Mouse (Mus musculus): ENCODE data around the gene Galns. TPM values are rescaled to one million over a fixed set of nuclear protein-coding genes. Genes with fewer than 3 reads are reported as not detected.

The Galns gene
- polyA plus RNA-seq, 1 experiment from 2014 or later, result 6.9 TPM

DNA sequence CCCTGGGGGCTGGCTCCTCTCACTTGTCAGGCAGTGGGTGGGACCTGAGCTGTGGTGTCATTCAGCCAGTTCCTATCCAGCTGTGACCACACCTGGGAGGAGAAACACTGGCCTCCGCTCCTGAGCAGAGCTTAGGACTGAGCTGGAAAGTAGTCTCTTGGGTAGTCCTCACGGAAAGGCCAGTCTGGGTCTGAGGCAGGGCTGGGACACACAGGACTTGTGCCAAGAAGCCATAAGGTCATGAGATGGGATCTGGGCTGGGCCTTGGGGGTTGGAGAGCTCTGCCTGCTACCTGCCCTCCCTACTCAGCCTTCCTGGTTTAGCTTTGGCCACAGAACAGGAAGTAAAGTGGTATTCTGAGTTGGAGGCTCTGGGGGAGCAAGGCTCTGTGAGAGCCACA is 15.6 kb upstream of the Galns start:
- H3K36me3 ChIP-seq (replicated peaks; ENCODE audit: insufficient read depth, low read length), result no peaks in the 10 kb centered on the region
- no peak overlapping the region for H3K4me2 ChIP-seq (ENCODE audit: low read depth, low read length)
- no peaks in the 10 kb centered on the region for H3K4me1 ChIP-seq (ENCODE audit: insufficient read depth)
- no peak overlapping the region for H3K27ac ChIP-seq (ENCODE audit: low read depth)
- no peak overlapping the region for H3K9ac ChIP-seq (replicated peaks)
- 79% methylated on average over 2 of the region's 2 CpGs for WGBS (ENCODE audit: insufficient replicate concordance)
- TF ChIP-seq EP300 (IDR thresholded peaks at IDR 0.05; ENCODE audit: low read depth) (no peak), CTCF (IDR thresholded peaks at IDR 0.05; ENCODE audit: low read depth) (no peak)
- H3K9me3 ChIP-seq (ENCODE audit: low read length), result no peaks in the 10 kb centered on the region
- H3K4me3 ChIP-seq (ENCODE audit: low read depth, low read length), result no peak overlapping the region
- no peak for DNase-seq
- ATAC-seq, result no peak
- no peaks in the 10 kb centered on the region for H3K27me3 ChIP-seq (ENCODE audit: insufficient read depth, low read length)

DNA sequence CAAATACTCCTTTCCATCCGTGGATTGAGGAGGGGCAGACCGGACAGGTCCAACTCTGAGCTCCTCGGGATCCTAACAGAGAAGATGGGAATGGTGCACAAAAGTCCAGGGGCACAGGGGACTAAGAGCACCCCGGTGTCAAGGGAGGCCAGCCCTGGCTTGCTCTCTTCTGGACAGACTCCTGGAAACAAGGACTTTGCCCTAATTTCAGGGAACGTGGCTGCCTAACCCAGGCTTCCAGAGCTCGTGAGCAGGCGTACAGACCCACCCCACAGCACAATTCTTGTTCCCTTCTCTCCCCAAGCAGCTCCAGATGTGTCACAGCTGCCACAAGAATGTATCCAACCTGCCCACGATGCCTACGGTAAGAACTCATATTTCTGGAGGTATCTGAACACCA is 14.5 kb upstream of the Galns start:
- Histone ChIP-seq H3K9ac (replicated peaks) (no peak overlapping the region), H3K4me3 (ENCODE audit: low read depth, low read length) (no peak overlapping the region), H3K4me1 (ENCODE audit: insufficient read depth) (no peaks in the 10 kb centered on the region), H3K9me3 (ENCODE audit: low read length) (no peaks in the 10 kb centered on the region), H3K27me3 (ENCODE audit: insufficient read depth, low read length) (no peaks in the 10 kb centered on the region), H3K27ac (ENCODE audit: low read depth) (no peak overlapping the region), H3K36me3 (replicated peaks; ENCODE audit: insufficient read depth, low read length) (no peaks in the 10 kb centered on the region), H3K4me2 (ENCODE audit: low read depth, low read length) (no peak overlapping the region)
- WGBS (ENCODE audit: insufficient replicate concordance), result 71% methylated on average over 9 of the region's 9 CpGs
- DNase-seq, result no peak
- no peak for ATAC-seq
- TF ChIP-seq EP300 (IDR thresholded peaks at IDR 0.05; ENCODE audit: low read depth) (no peak), CTCF (IDR thresholded peaks at IDR 0.05; ENCODE audit: low read depth) (no peak)

GRCm38 (mm10) chr8:122624653-122625052 is 13.4 kb upstream of the Galns start:
- Histone ChIP-seq H3K4me2 (ENCODE audit: low read depth, low read length) (no peak overlapping the region), H3K4me1 (ENCODE audit: insufficient read depth) (no peaks in the 10 kb centered on the region), H3K4me3 (ENCODE audit: low read depth, low read length) (no peak overlapping the region), H3K27ac (ENCODE audit: low read depth) (no peak overlapping the region), H3K9ac (replicated peaks) (no peak overlapping the region), H3K9me3 (ENCODE audit: low read length) (no peaks in the 10 kb centered on the region), H3K27me3 (ENCODE audit: insufficient read depth, low read length) (no peaks in the 10 kb centered on the region), H3K36me3 (replicated peaks; ENCODE audit: insufficient read depth, low read length) (no peaks in the 10 kb centered on the region)
- ATAC-seq (no peak), DNase-seq (no peak)
- TF ChIP-seq EP300 (IDR thresholded peaks at IDR 0.05; ENCODE audit: low read depth), result no peak
- peak; percentile 39 for TF ChIP-seq CTCF (IDR thresholded peaks at IDR 0.05; ENCODE audit: low read depth)
- 67% methylated on average over 5 of the region's 5 CpGs for WGBS (ENCODE audit: insufficient replicate concordance)

- Histone ChIP-seq H3K4me2 (ENCODE audit: low read depth, low read length) (no peak overlapping the region), H3K27ac (ENCODE audit: low read depth) (no peak overlapping the region), H3K27me3 (ENCODE audit: insufficient read depth, low read length) (no peaks in the 10 kb centered on the region), H3K9me3 (ENCODE audit: low read length) (no peaks in the 10 kb centered on the region), H3K4me1 (ENCODE audit: insufficient read depth) (no peaks in the 10 kb centered on the region), H3K4me3 (ENCODE audit: low read depth, low read length) (no peak overlapping the region), H3K36me3 (replicated peaks; ENCODE audit: insufficient read depth, low read length) (no peaks in the 10 kb centered on the region), H3K9ac (replicated peaks) (no peak overlapping the region)
- 82% methylated on average over 17 of the region's 17 CpGs for WGBS (ENCODE audit: insufficient replicate concordance)
- DNase-seq, result no peak
- TF ChIP-seq CTCF (IDR thresholded peaks at IDR 0.05; ENCODE audit: low read depth), result no peak
- no peak for TF ChIP-seq EP300 (IDR thresholded peaks at IDR 0.05; ENCODE audit: low read depth)
- ATAC-seq, result no peak
These were observed 12.8 kb upstream of the Galns start for GRCm38 (mm10) chr8:122623844-122624642.

DNA sequence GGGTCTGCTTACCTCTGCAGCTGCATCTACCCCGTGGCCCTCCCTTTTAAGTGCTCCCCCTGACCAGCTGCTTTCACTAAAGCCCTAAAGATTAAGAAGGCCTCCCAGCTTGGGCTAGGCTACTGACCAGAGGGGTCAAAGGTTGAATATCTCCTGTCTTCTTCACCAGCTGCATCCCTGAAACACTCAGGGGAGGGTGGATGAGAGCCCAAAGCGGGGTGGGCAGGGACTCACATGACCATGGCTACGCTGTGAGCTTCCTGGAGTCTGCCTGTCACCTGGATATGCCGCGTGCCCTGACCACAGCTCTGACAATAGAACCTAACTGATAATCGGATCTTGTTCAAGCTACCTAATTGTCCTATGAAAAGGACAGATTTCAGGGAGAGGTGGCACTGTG is 11.5 kb upstream of the Galns start, which contains the start of gene Pabpn1l:
Pabpn1l (minus strand) TSS at position 13 of the 400 bp plus-strand sequence.
- DNase-seq, result no peak
- ATAC-seq, result no peak
- no peak within 1 kb of the TSS for H3K27ac ChIP-seq (ENCODE audit: low read depth)
- TF ChIP-seq EP300 (IDR thresholded peaks at IDR 0.05; ENCODE audit: low read depth), result no peak
- no peak for TF ChIP-seq CTCF (IDR thresholded peaks at IDR 0.05; ENCODE audit: low read depth)
- no peaks in the 10 kb centered on the region for H3K9me3 ChIP-seq (ENCODE audit: low read length)
- peaks cover 6% of the 10 kb centered on the region for H3K4me1 ChIP-seq (ENCODE audit: insufficient read depth)
- H3K27me3 ChIP-seq (ENCODE audit: insufficient read depth, low read length), result no peaks in the 10 kb centered on the region
- no peaks in the 10 kb centered on the region for H3K36me3 ChIP-seq (replicated peaks; ENCODE audit: insufficient read depth, low read length)
- 71% methylated on average over 6 of the region's 6 CpGs for WGBS (ENCODE audit: insufficient replicate concordance)
- no peak within 1 kb of the TSS for H3K9ac ChIP-seq (replicated peaks)
- H3K4me3 ChIP-seq (ENCODE audit: low read depth, low read length), result no peak within 1 kb of the TSS
- H3K4me2 ChIP-seq (ENCODE audit: low read depth, low read length), result no peak within 1 kb of the TSS

DNA sequence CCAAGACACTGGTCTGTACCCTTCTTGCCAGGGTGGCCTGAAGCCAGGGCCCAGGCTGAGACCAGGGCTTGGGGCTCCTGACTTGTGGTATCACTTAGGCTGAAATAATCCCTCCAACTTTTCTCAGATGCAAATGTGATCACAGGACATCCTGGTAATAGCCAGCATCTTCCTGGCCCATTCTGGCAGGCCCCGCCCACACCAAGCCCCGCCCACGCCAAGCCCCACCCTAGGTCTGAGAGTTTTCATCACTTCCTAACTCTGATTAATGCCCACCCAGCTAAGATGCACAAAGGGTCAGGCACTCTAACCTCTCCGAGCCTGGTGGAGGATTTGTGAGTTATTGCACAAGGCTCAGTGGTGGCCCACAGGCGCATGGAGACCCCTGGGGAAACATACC is 9.2 kb upstream of the Galns start:
- Histone ChIP-seq H3K36me3 (replicated peaks; ENCODE audit: insufficient read depth, low read length) (no peaks in the 10 kb centered on the region), H3K9me3 (ENCODE audit: low read length) (no peaks in the 10 kb centered on the region), H3K9ac (replicated peaks) (no peak overlapping the region), H3K4me3 (ENCODE audit: low read depth, low read length) (no peak overlapping the region), H3K4me2 (ENCODE audit: low read depth, low read length) (no peak overlapping the region), H3K27me3 (ENCODE audit: insufficient read depth, low read length) (no peaks in the 10 kb centered on the region), H3K27ac (ENCODE audit: low read depth) (no peak overlapping the region), H3K4me1 (ENCODE audit: insufficient read depth) (peaks cover 6% of the 10 kb centered on the region)
- ATAC-seq (no peak), DNase-seq (peak; percentile 48)
- TF ChIP-seq EP300 (IDR thresholded peaks at IDR 0.05; ENCODE audit: low read depth) (no peak), CTCF (IDR thresholded peaks at IDR 0.05; ENCODE audit: low read depth) (no peak)
- WGBS (ENCODE audit: insufficient replicate concordance), result 41% methylated on average over 5 of the region's 5 CpGs

Measured in liver, postnatal 0 days (tissue).